Mouse (Mus musculus): ENCODE measurements around the gene Otud5. TPM values are rescaled to one million over a fixed set of nuclear protein-coding genes. Genes with fewer than 3 reads are reported as not detected.
A peak's percentile ranks its signal among the peaks of the same experiment; 100 is the strongest.

Otud5 gene
- total RNA-seq, 1 experiment: 65.3 TPM

GRCm38 (mm10) chrX:7821865-7822779 lies 19.0 kb upstream of the Otud5 start, which contains the start of gene Kcnd1:
Gene Kcnd1, plus strand, starts transcription at chrX:7822289.
- peak; percentile 34 for DNase-seq (ENCODE audit: low read depth, low spot score)
- peaks cover 10% of the 10 kb centered on the region; the same call in 1 of the 2 replicates for H3K36me3 ChIP-seq (ENCODE audit: control insufficient read depth, insufficient read depth, low read length, poor library complexity, severe bottlenecking)
- peaks cover 0 to 6% of the 10 kb centered on the region in 2 experiments; a peak in 1 of 4 replicates for H3K4me1 ChIP-seq (ENCODE audit: control insufficient read depth in 2 of 2, insufficient read depth in 2 of 2, low read length in 2 of 2, poor library complexity in 1 of 2)
- no peaks in the 10 kb centered on the region for H3K9me3 ChIP-seq (ENCODE audit: control insufficient read depth, insufficient read depth, low read depth, low read length)
- H3K27ac ChIP-seq (ENCODE audit: insufficient read depth, low read depth, low read length, poor library complexity, severe bottlenecking): peak within 1 kb of the TSS; percentile 40; the same call in 1 of the 2 replicates
- peak within 1 kb of the TSS; percentile 63 to 70 for H3K4me3 ChIP-seq (ENCODE audit: insufficient read depth in 1 of 2, low read depth in 1 of 2, low read length in 2 of 2, poor library complexity in 1 of 2, severe bottlenecking in 1 of 2)
- in situ Hi-C loops (cut with MboI; ENCODE audit: low sequenced_read_pairs in 2 of 2, unreplicated experiment in 2 of 2): no loop called here
- peak within 1 kb of the TSS; percentile 26 for H3K9ac ChIP-seq (ENCODE audit: insufficient read depth, low read depth, low read length, poor library complexity, severe bottlenecking)
- TF ChIP-seq ZC3H11A (IDR thresholded peaks at IDR 0.05; ENCODE audit: borderline replicate concordance, low read depth, low read length) (no peak), CHD2 (IDR thresholded peaks at IDR 0.05; ENCODE audit: low read depth, low read length) (no peak), MAFK (IDR thresholded peaks at IDR 0.05; ENCODE audit: insufficient read depth, low read depth, low read length) (no peak), HCFC1 (IDR thresholded peaks at IDR 0.05; ENCODE audit: borderline replicate concordance, insufficient read depth, low read length) (no peak), ZNF384 (IDR thresholded peaks at IDR 0.05; ENCODE audit: low read depth, low read length) (no peak)

- Histone ChIP-seq H3K27ac (ENCODE audit: insufficient read depth, low read depth, low read length, poor library complexity, severe bottlenecking) (no peak overlapping the region), H3K36me3 (ENCODE audit: control insufficient read depth, insufficient read depth, low read length, poor library complexity, severe bottlenecking) (peaks cover 5% of the 10 kb centered on the region), H3K9me3 (ENCODE audit: control insufficient read depth, insufficient read depth, low read depth, low read length) (no peaks in the 10 kb centered on the region), H3K9ac (ENCODE audit: insufficient read depth, low read depth, low read length, poor library complexity, severe bottlenecking) (no peak overlapping the region), H3K4me1 (ENCODE audit: control insufficient read depth in 2 of 2, insufficient read depth in 2 of 2, low read length in 2 of 2, poor library complexity in 1 of 2) (no peaks in the 10 kb centered on the region; a peak in 1 of 4 replicates), H3K4me3 (ENCODE audit: insufficient read depth in 1 of 2, low read depth in 1 of 2, low read length in 2 of 2, poor library complexity in 1 of 2, severe bottlenecking in 1 of 2) (no peak overlapping the region)
- TF ChIP-seq ZNF384 (IDR thresholded peaks at IDR 0.05; ENCODE audit: low read depth, low read length) (no peak), ZC3H11A (IDR thresholded peaks at IDR 0.05; ENCODE audit: borderline replicate concordance, low read depth, low read length) (no peak)
- DNase-seq (ENCODE audit: low read depth, low spot score): no peak
- in situ Hi-C loops (cut with MboI; ENCODE audit: low sequenced_read_pairs in 2 of 2, unreplicated experiment in 2 of 2): no loop called here
These were observed 4.0 kb upstream of the Otud5 start for GRCm38 (mm10) chrX:7837146-7837545.

GRCm38 (mm10) chrX:7840842-7841162 lies 362 bp upstream of the Otud5 start:
- Histone ChIP-seq H3K4me3 (ENCODE audit: insufficient read depth in 1 of 2, low read depth in 1 of 2, low read length in 2 of 2, poor library complexity in 1 of 2, severe bottlenecking in 1 of 2) (peak overlapping the region; percentile 38 to 74; a peak in 3 of 4 replicates), H3K36me3 (ENCODE audit: control insufficient read depth, insufficient read depth, low read length, poor library complexity, severe bottlenecking) (peaks cover 7% of the 10 kb centered on the region; the same call in 1 of the 2 replicates), H3K27ac (ENCODE audit: insufficient read depth, low read depth, low read length, poor library complexity, severe bottlenecking) (no peak overlapping the region), H3K9ac (ENCODE audit: insufficient read depth, low read depth, low read length, poor library complexity, severe bottlenecking) (no peak overlapping the region), H3K9me3 (ENCODE audit: control insufficient read depth, insufficient read depth, low read depth, low read length) (no peaks in the 10 kb centered on the region), H3K4me1 (ENCODE audit: control insufficient read depth in 2 of 2, insufficient read depth in 2 of 2, low read length in 2 of 2, poor library complexity in 1 of 2) (no peaks in the 10 kb centered on the region; a peak in 1 of 4 replicates)
- no peak for DNase-seq (ENCODE audit: low read depth, low spot score)
- in situ Hi-C loops (cut with MboI; ENCODE audit: low sequenced_read_pairs in 2 of 2, unreplicated experiment in 2 of 2): no loop called here
- TF ChIP-seq HCFC1 (IDR thresholded peaks at IDR 0.05; ENCODE audit: borderline replicate concordance, insufficient read depth, low read length) (no peak), ZNF384 (IDR thresholded peaks at IDR 0.05; ENCODE audit: low read depth, low read length) (no peak), ZC3H11A (IDR thresholded peaks at IDR 0.05; ENCODE audit: borderline replicate concordance, low read depth, low read length) (no peak), CHD2 (IDR thresholded peaks at IDR 0.05; ENCODE audit: low read depth, low read length) (no peak), MAFK (IDR thresholded peaks at IDR 0.05; ENCODE audit: insufficient read depth, low read depth, low read length) (no peak)

GRCm38 (mm10) chrX:7842318-7842717 lies 1.2 kb downstream of the Otud5 start:
- peak overlapping the region; percentile 89 to 91 for H3K4me3 ChIP-seq (ENCODE audit: insufficient read depth in 1 of 2, low read depth in 1 of 2, low read length in 2 of 2, poor library complexity in 1 of 2, severe bottlenecking in 1 of 2)
- peak overlapping the region; percentile 97 for H3K9ac ChIP-seq (ENCODE audit: insufficient read depth, low read depth, low read length, poor library complexity, severe bottlenecking)
- no peak for DNase-seq (ENCODE audit: low read depth, low spot score)
- TF ChIP-seq ZNF384 (IDR thresholded peaks at IDR 0.05; ENCODE audit: low read depth, low read length): no peak
- no peak for TF ChIP-seq ZC3H11A (IDR thresholded peaks at IDR 0.05; ENCODE audit: borderline replicate concordance, low read depth, low read length)
- no peak for TF ChIP-seq HCFC1 (IDR thresholded peaks at IDR 0.05; ENCODE audit: borderline replicate concordance, insufficient read depth, low read length)
- TF ChIP-seq CHD2 (IDR thresholded peaks at IDR 0.05; ENCODE audit: low read depth, low read length): no peak
- TF ChIP-seq MAFK (IDR thresholded peaks at IDR 0.05; ENCODE audit: insufficient read depth, low read depth, low read length): no peak
- H3K9me3 ChIP-seq (ENCODE audit: control insufficient read depth, insufficient read depth, low read depth, low read length): no peaks in the 10 kb centered on the region
- peaks cover 4% of the 10 kb centered on the region; the same call in 1 of the 2 replicates for H3K36me3 ChIP-seq (ENCODE audit: control insufficient read depth, insufficient read depth, low read length, poor library complexity, severe bottlenecking)
- in situ Hi-C loops (cut with MboI; ENCODE audit: low sequenced_read_pairs in 2 of 2, unreplicated experiment in 2 of 2): no loop called here
- H3K4me1 ChIP-seq (ENCODE audit: control insufficient read depth in 2 of 2, insufficient read depth in 2 of 2, low read length in 2 of 2, poor library complexity in 1 of 2): no peaks in the 10 kb centered on the region; a peak in 1 of 4 replicates
- peak overlapping the region; percentile 74 for H3K27ac ChIP-seq (ENCODE audit: insufficient read depth, low read depth, low read length, poor library complexity, severe bottlenecking)
